Mouse (Mus musculus) thymus, adult 2 months (tissue): ENCODE data around the gene Ext2. TPM values are rescaled to one million over a fixed set of nuclear protein-coding genes. Genes with fewer than 3 reads are reported as not detected.

Experiments used
- DNase-seq: peaks from one replicate; pipeline ENCODE4 v3.0.0; 2021
- H3K27ac ChIP-seq: fragments of 200-500 bp; 2 replicates; pipeline ENCODE4 v1.5.1; 2012; ENCODE audit warnings: low read length, control low read depth; ENCODE audit not compliant: control insufficient read depth, insufficient read depth
- H3K27me3 ChIP-seq: fragments of 200-500 bp; 2 replicates; pipeline ENCODE4 v1.6.1; 2012; ENCODE audit warnings: mild to moderate bottlenecking, low read length, moderate library complexity, mixed read lengths; ENCODE audit not compliant: control insufficient read depth, insufficient read depth
- H3K36me3 ChIP-seq: fragments of 200-500 bp; 2 replicates; pipeline ENCODE4 v1.6.1; 2012; ENCODE audit warnings: mild to moderate bottlenecking, low read length, moderate library complexity; ENCODE audit not compliant: control insufficient read depth, insufficient read depth
- H3K4me1 ChIP-seq: fragments of 200-500 bp; replicated peaks from 2 replicates; pipeline ENCODE4 v1.6.1; 2012; ENCODE audit warnings: low read length; ENCODE audit not compliant: control insufficient read depth, insufficient read depth
- H3K4me3 ChIP-seq: fragments of 200-500 bp; 2 replicates; pipeline ENCODE4 v1.5.1; 2012; ENCODE audit warnings: mild to moderate bottlenecking, low read length, control low read depth, moderate library complexity; ENCODE audit not compliant: control insufficient read depth, insufficient read depth
- CTCF ChIP-seq: fragments of 200-500 bp; IDR thresholded peaks from 2 replicates; pipeline ENCODE4 v1.5.1; 2012; ENCODE audit warnings: mild to moderate bottlenecking, control low read depth, low read length, moderate library complexity, borderline replicate concordance; ENCODE audit not compliant: control insufficient read depth, poor library complexity, insufficient read depth; ENCODE audit errors: extremely low read depth
- POLR2A ChIP-seq: fragments of 200-500 bp; IDR thresholded peaks from 2 replicates; pipeline ENCODE4 v1.6.1; 2012; ENCODE audit warnings: mild to moderate bottlenecking, low read length, control low read depth, moderate library complexity; ENCODE audit not compliant: control insufficient read depth, poor library complexity, insufficient read depth; ENCODE audit errors: extremely low read depth
- WGBS: fragments of 180-500 bp; shearing (Covaris S2); methylation state at CpG from one replicate; pipeline ENCODE4 v1.1.7; 2018; 5-methylcytosine and 5-hydroxymethylcytosine counted together
- polyA plus RNA-seq: library from polyadenylated mRNA; depleted of rRNA; stranded (reverse); fragments of >200 nt; gene quantifications from 2 replicates; pipeline ENCODE4 v1.2.3, GENCODE M21; 2012

Ext2 gene
- polyA plus RNA-seq, 1 experiment = 46.6 TPM

DNA sequence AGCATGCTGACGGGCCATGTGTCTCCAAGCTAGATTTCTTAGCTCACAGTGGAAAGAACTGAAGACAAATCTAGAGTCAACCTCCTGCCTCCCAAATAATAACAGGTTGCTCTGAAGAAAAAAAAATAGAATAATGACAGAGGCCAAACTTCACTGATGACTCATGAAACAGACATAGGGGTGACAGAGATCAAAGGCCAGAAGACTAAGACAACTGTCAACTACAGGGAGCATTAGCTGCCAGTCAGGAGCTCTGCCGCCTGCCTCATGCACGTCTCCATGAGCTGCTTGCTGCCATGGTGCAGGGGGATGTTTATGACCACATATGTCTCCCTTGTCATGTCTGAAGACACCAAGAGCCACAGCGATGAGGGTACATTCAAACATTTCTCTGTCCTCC, 75.7 kb downstream of the Ext2 start:
- no peaks in the 10 kb centered on the region for H3K36me3 ChIP-seq
- H3K27me3 ChIP-seq = no peaks in the 10 kb centered on the region
- no peak for DNase-seq
- H3K27ac ChIP-seq = no peak overlapping the region
- no peak for TF ChIP-seq CTCF
- TF ChIP-seq POLR2A = no peak
- peaks cover 7% of the 10 kb centered on the region for H3K4me1 ChIP-seq
- 85% methylated on average over 4 of the region's 4 CpGs for WGBS
- no peak overlapping the region for H3K4me3 ChIP-seq

DNA sequence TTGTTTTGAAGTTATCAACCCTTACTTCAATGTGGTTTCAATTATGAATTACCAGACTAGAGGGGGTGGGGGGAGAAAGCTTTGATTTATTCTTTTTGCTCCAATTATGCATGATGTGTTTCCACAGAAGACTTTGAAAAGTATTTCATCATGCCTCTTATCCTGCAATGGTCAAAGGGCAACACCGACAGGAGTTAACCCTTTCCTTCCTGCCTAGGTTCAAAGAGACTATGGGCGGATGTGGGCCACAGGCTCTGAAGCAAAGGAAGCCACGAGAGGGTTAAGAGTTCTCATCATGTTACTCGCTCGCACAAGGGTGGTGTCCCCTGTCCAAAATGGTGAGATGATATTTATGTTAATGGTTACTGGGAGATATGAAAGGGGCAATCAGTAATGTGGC, 76.2 kb downstream of the Ext2 start:
- 45% methylated on average over 5 of the region's 5 CpGs for WGBS
- DNase-seq = no peak
- H3K36me3 ChIP-seq = no peaks in the 10 kb centered on the region
- H3K4me1 ChIP-seq = peaks cover 7% of the 10 kb centered on the region
- TF ChIP-seq POLR2A (no peak), CTCF (no peak)
- no peak overlapping the region for H3K4me3 ChIP-seq
- H3K27me3 ChIP-seq = no peaks in the 10 kb centered on the region
- H3K27ac ChIP-seq = no peak overlapping the region

DNA sequence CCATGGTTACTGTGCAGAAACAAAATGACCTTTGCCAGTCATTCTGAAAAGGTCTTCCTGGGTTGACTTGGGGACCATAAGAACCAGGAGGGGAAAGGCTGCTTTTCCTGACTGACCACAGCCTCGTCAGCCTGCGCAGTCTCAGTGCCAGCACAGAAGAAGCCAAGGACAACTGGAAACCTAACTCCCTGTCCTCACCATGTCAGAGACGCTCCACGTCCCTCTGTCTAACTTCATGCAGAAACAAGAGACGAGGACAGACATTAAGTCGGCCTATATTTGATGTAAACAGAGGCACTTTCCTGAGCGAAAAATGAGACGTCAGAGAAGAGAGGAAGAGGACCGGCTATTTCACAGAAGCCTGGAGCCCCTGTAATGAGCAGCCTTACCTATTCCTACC, 76.6 kb downstream of the Ext2 start:
- no peak for DNase-seq
- Histone ChIP-seq H3K4me3 (no peak overlapping the region), H3K27ac (no peak overlapping the region), H3K27me3 (no peaks in the 10 kb centered on the region), H3K4me1 (peaks cover 7% of the 10 kb centered on the region), H3K36me3 (no peaks in the 10 kb centered on the region)
- no peak for TF ChIP-seq CTCF
- no peak for TF ChIP-seq POLR2A
- WGBS = 92% methylated on average over 9 of the region's 9 CpGs

DNA sequence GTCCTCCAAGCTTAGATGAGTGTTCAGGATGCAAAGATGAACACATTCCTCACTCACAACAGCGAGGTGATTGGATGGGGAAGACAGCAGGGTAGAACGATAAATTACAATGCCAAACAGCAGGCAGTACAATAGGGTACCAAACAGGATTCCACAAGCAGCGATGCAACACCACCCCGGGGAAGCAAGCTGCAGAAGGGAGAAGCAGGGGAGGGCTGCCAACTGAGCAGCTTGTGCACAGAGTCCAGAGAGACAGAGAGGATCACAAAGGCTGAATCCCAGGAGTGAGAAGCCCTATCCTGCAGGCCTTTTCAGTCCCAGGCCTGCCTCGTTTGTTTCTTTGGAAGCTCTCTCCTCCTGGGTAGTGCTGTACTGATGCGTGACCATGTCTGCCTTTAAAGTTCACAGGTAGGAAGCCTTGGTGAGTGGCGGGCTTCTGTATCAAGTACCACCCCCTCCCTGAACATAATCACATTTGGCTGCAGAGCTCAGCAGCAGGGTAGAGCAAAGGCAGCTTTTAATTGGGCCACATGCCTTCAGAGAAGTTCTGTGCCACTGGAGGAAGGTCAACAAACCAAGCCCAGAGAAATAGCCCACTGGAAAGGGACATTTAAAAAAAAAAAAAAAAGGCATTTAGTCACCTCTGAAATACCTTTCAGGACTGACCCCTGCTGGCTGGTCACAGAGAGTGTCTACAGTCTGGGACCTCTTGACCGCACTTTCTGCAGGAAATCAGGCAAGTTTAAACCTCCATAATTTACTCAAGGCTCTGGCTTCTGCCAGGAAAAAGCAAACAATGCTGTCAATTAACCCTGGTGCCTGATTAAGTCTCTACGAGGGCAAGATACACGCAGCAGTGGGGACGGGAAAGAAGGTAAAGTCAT, 77.8 kb downstream of the Ext2 start:
- WGBS = 92% methylated on average over 11 of the region's 11 CpGs
- no peaks in the 10 kb centered on the region for H3K27me3 ChIP-seq
- DNase-seq = no peak
- no peak overlapping the region for H3K27ac ChIP-seq
- H3K4me3 ChIP-seq = no peak overlapping the region
- H3K4me1 ChIP-seq = peaks cover 7% of the 10 kb centered on the region
- no peak for TF ChIP-seq CTCF
- no peak for TF ChIP-seq POLR2A
- no peaks in the 10 kb centered on the region for H3K36me3 ChIP-seq

DNA sequence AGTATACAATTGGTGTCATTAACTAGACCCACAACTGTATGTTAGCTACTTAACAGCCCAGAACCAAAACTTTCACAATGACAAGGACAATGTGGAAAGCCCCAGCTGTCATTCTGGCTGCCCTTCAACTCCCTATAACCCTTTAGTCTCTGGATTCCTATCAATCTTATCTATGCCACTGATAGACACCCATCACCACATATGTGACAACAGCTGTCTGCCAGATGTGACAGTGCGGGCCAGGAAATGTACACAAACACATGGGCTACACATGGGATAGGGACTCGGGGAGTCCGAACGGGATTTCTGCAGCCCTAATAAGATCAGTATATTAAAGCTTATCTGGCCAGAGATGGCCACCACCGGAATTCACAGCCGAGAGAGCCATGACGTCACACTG, 80.7 kb downstream of the Ext2 start:
- DNase-seq = no peak

DNA sequence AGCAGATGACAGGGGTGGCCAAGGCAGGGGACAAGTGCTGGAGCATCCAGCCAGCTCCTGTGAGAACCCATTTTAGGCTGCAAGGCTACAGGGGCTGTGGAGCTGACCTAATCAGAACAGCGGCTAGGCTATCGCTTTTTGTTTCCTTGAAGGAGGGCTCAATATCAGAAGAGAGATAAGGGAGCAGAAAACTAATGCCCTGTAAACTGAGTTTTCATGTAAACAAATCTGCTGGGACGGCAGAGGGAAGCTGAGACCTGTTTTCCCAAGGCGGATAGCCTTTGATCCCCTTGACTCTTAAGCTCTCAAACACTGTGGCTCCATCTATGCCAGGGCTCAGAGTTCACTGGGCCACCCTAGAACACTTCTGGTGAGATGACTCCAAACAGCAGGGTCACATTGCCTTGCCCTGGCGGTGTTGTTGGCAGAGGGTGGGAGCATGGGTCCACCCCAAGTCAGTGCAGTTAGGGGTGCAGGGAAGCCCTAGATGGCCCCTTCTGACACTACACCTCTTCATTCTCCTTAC, 83.3 kb downstream of the Ext2 start:
- over 99% methylated on average over 5 of the region's 5 CpGs for WGBS
- no peaks in the 10 kb centered on the region for H3K4me1 ChIP-seq
- no peak overlapping the region for H3K4me3 ChIP-seq
- DNase-seq = no peak
- H3K36me3 ChIP-seq = no peaks in the 10 kb centered on the region; the same call in 1 of the 2 replicates
- no peak overlapping the region for H3K27ac ChIP-seq
- TF ChIP-seq CTCF = no peak
- no peak for TF ChIP-seq POLR2A
- no peaks in the 10 kb centered on the region for H3K27me3 ChIP-seq

More for the DNA sequence above, 80.7 kb downstream of the Ext2 start:
- 96% methylated on average over 7 of the region's 7 CpGs for WGBS
- no peak overlapping the region for H3K4me3 ChIP-seq
- TF ChIP-seq POLR2A = no peak
- TF ChIP-seq CTCF = no peak
- no peaks in the 10 kb centered on the region for H3K27me3 ChIP-seq
- H3K27ac ChIP-seq = no peak overlapping the region
- H3K36me3 ChIP-seq = no peaks in the 10 kb centered on the region; the same call in 1 of the 2 replicates
- peaks cover 4% of the 10 kb centered on the region; the same call in 1 of the 2 replicates for H3K4me1 ChIP-seq
